Mouse (Mus musculus): ENCODE measurements around the gene Sf3b4. TPM values are rescaled to one million over a fixed set of nuclear protein-coding genes. Genes with fewer than 3 reads are reported as not detected.

Sf3b4 gene
- polyA plus RNA-seq, 1 experiment from 2014 or later, result 233 TPM

- Histone ChIP-seq H3K4me2 (ENCODE audit: low read depth) (peak within 1 kb of the TSS; percentile 73), H3K4me1 (ENCODE audit: control insufficient read depth, insufficient read depth, low read length) (0 out of 2 replicates have a peak, but pooled peaks cover 3% of the 10 kb centered on the region), H3K4me3 (ENCODE audit: low read depth, low read length) (peak within 1 kb of the TSS; percentile 43), H3K27ac (ENCODE audit: low read depth, low read length) (no peak within 1 kb of the TSS), H3K36me3 (ENCODE audit: control insufficient read depth, insufficient read depth, low read length) (peaks cover 2% of the 10 kb centered on the region), H3K9me3 (ENCODE audit: control insufficient read depth, low read length) (no peaks in the 10 kb centered on the region), H3K27me3 (ENCODE audit: control insufficient read depth, insufficient read depth, low read length) (no peaks in the 10 kb centered on the region), H3K9ac (ENCODE audit: low read length) (peak within 1 kb of the TSS; percentile 64)
- ATAC-seq (ENCODE audit: insufficient read depth, low FRiP score, low TSS enrichment), result peak; percentile 60
- 0% methylated on average over 5 of the region's 23 CpGs for WGBS
- DNase-seq (ENCODE audit: low spot score), result peak; percentile 53
These were observed 8.8 kb downstream of the Sf3b4 start, which contains the start of gene Sv2a for GRCm38 (mm10) chr3:96180727-96181477. TSS of gene Sv2a (plus strand) at chr3:96181151.

- WGBS, result 36% methylated on average over 11 of the region's 12 CpGs
- 0 out of 2 replicates have a peak overlapping the region, but pooled peaks have one; percentile 1 for H3K9ac ChIP-seq (ENCODE audit: low read length)
- H3K9me3 ChIP-seq (ENCODE audit: control insufficient read depth, low read length), result no peaks in the 10 kb centered on the region
- H3K4me2 ChIP-seq (ENCODE audit: low read depth), result peak overlapping the region; percentile 73
- H3K4me3 ChIP-seq (ENCODE audit: low read depth, low read length), result peak overlapping the region; percentile 43
- DNase-seq (ENCODE audit: low spot score) (no peak), ATAC-seq (ENCODE audit: insufficient read depth, low FRiP score, low TSS enrichment) (peak; percentile 33; the same call in 1 of the 2 replicates)
- 0 out of 2 replicates have a peak, but pooled peaks cover 3% of the 10 kb centered on the region for H3K4me1 ChIP-seq (ENCODE audit: control insufficient read depth, insufficient read depth, low read length)
- peaks cover 2% of the 10 kb centered on the region for H3K36me3 ChIP-seq (ENCODE audit: control insufficient read depth, insufficient read depth, low read length)
- no peaks in the 10 kb centered on the region for H3K27me3 ChIP-seq (ENCODE audit: control insufficient read depth, insufficient read depth, low read length)
- H3K27ac ChIP-seq (ENCODE audit: low read depth, low read length), result no peak overlapping the region
These were observed 9.6 kb downstream of the Sf3b4 start for GRCm38 (mm10) chr3:96181510-96182381.

DNA sequence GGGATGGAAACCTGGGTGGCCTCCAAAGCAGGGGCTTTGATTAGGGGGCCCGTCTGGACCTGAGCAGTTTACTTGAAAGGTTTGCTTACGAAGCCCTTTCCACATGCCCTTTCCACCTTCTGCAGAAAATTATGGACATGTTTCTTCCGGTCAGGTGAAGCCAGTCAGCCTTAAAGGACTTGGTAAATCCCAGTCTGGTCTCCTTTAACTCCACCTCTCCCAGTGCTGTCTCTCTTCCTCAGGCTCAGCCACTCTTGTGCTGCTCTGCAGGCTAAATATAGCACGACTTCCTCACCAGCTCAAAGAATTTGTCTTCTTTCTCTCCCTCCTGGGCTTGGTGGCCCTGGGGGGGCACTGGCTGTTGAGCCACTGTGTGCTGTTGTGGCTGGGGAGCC, 10.2 kb downstream of the Sf3b4 start:
- ATAC-seq (ENCODE audit: insufficient read depth, low FRiP score, low TSS enrichment), result no peak
- Histone ChIP-seq H3K4me1 (ENCODE audit: control insufficient read depth, insufficient read depth, low read length) (0 out of 2 replicates have a peak, but pooled peaks cover 3% of the 10 kb centered on the region), H3K4me2 (ENCODE audit: low read depth) (peak overlapping the region; percentile 21; the same call in 1 of the 2 replicates), H3K36me3 (ENCODE audit: control insufficient read depth, insufficient read depth, low read length) (peaks cover 2% of the 10 kb centered on the region), H3K9ac (ENCODE audit: low read length) (no peak overlapping the region), H3K4me3 (ENCODE audit: low read depth, low read length) (no peak overlapping the region), H3K27ac (ENCODE audit: low read depth, low read length) (no peak overlapping the region), H3K27me3 (ENCODE audit: control insufficient read depth, insufficient read depth, low read length) (no peaks in the 10 kb centered on the region), H3K9me3 (ENCODE audit: control insufficient read depth, low read length) (no peaks in the 10 kb centered on the region)
- no peak for DNase-seq (ENCODE audit: low spot score)
- 52% methylated on average over 4 of the region's 4 CpGs for WGBS

- H3K9ac ChIP-seq (ENCODE audit: low read length), result no peak overlapping the region
- WGBS, result 65% methylated on average over 12 of the region's 12 CpGs
These were observed 20.8 kb downstream of the Sf3b4 start for GRCm38 (mm10) chr3:96192977-96193376.

DNA sequence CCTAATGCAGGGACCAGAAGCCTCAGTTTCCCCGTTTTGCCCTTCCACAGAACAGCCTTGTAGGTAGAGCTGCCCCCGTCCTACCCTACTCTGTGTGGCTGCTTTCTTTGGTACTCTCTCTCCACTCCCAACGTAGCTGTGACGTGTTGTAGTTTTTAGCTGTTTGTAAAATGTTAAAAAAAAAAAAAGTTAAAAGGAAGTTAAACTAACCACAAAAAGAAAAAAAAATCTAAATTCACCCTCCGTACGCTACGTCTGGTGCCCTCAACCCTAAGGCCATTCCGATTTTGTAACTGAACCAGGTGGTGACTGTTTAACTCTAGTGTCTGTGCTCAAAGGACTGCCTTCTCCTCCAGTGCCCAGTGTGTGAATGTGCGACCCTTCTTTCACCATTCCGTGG, 22.8 kb downstream of the Sf3b4 start:
- no peak overlapping the region for H3K4me2 ChIP-seq (ENCODE audit: low read depth)
- H3K36me3 ChIP-seq (ENCODE audit: control insufficient read depth, insufficient read depth, low read length), result no peaks in the 10 kb centered on the region; the same call in 1 of the 2 replicates
- no peaks in the 10 kb centered on the region for H3K9me3 ChIP-seq (ENCODE audit: control insufficient read depth, low read length)
- 92% methylated on average over 10 of the region's 10 CpGs for WGBS
- peaks cover 5% of the 10 kb centered on the region for H3K4me1 ChIP-seq (ENCODE audit: control insufficient read depth, insufficient read depth, low read length)
- no peak overlapping the region for H3K4me3 ChIP-seq (ENCODE audit: low read depth, low read length)
- no peaks in the 10 kb centered on the region for H3K27me3 ChIP-seq (ENCODE audit: control insufficient read depth, insufficient read depth, low read length)
- H3K27ac ChIP-seq (ENCODE audit: low read depth, low read length), result no peak overlapping the region
- no peak for DNase-seq (ENCODE audit: low spot score)
- no peak for ATAC-seq (ENCODE audit: insufficient read depth, low FRiP score, low TSS enrichment)
- no peak overlapping the region for H3K9ac ChIP-seq (ENCODE audit: low read length)

More at GRCm38 (mm10) chr3:96192977-96193376, 20.8 kb downstream of the Sf3b4 start:
- H3K27me3 ChIP-seq (ENCODE audit: control insufficient read depth, insufficient read depth, low read length), result no peaks in the 10 kb centered on the region
- H3K9me3 ChIP-seq (ENCODE audit: control insufficient read depth, low read length), result no peaks in the 10 kb centered on the region
- H3K27ac ChIP-seq (ENCODE audit: low read depth, low read length), result no peak overlapping the region
- H3K4me1 ChIP-seq (ENCODE audit: control insufficient read depth, insufficient read depth, low read length), result peaks cover 5% of the 10 kb centered on the region
- DNase-seq (ENCODE audit: low spot score) (no peak), ATAC-seq (ENCODE audit: insufficient read depth, low FRiP score, low TSS enrichment) (no peak)
- no peaks in the 10 kb centered on the region; the same call in 1 of the 2 replicates for H3K36me3 ChIP-seq (ENCODE audit: control insufficient read depth, insufficient read depth, low read length)
- H3K4me2 ChIP-seq (ENCODE audit: low read depth), result no peak overlapping the region
- H3K4me3 ChIP-seq (ENCODE audit: low read depth, low read length), result no peak overlapping the region

GRCm38 (mm10) chr3:96195616-96196313, 23.6 kb downstream of the Sf3b4 start:
- no peak overlapping the region; the same call in 1 of the 2 replicates for H3K4me2 ChIP-seq (ENCODE audit: low read depth)
- H3K9me3 ChIP-seq (ENCODE audit: control insufficient read depth, low read length), result no peaks in the 10 kb centered on the region
- H3K27ac ChIP-seq (ENCODE audit: low read depth, low read length), result no peak overlapping the region
- no peak overlapping the region for H3K9ac ChIP-seq (ENCODE audit: low read length)
- 90% methylated on average over 11 of the region's 11 CpGs for WGBS
- no peak overlapping the region for H3K4me3 ChIP-seq (ENCODE audit: low read depth, low read length)
- H3K4me1 ChIP-seq (ENCODE audit: control insufficient read depth, insufficient read depth, low read length), result peaks cover 5% of the 10 kb centered on the region
- no peak for DNase-seq (ENCODE audit: low spot score)
- no peaks in the 10 kb centered on the region for H3K27me3 ChIP-seq (ENCODE audit: control insufficient read depth, insufficient read depth, low read length)
- ATAC-seq (ENCODE audit: insufficient read depth, low FRiP score, low TSS enrichment), result no peak
- no peaks in the 10 kb centered on the region; the same call in 1 of the 2 replicates for H3K36me3 ChIP-seq (ENCODE audit: control insufficient read depth, insufficient read depth, low read length)

DNA sequence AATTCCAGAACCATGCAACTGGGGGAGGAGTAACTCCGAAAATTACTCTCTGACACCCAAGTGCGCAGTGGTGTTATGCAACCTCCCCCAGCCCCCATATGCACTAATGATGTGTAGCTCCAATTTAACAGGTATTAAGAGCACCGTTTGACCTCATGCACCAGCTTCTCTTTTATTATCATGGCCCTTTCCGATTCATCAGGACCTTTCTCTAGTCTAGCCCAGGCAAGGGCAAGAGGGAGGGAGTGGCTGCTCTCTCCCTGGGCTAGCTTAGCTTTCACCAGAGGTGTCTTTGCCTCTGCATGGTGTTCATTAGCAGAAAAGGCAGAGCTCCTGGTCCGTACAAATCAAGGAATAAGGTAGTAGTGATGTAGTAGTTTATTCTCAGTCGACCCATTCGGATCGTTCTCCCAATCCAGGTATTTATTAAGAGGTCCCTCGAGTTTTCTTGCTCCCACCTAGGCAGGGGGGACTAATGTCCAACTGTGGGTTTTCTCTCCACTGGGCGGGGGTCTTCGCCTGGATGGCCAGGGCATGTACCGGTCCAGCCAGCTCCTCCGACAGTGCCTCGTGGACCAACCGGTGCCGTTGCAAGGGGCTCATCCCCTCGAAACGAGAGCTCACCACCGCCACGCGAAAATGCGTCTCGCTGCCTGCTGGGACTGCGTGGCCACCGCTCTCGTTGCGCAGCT, 24.5 kb downstream of the Sf3b4 start:
- H3K27me3 ChIP-seq (ENCODE audit: control insufficient read depth, insufficient read depth, low read length), result no peaks in the 10 kb centered on the region
- H3K4me2 ChIP-seq (ENCODE audit: low read depth), result peak overlapping the region; percentile 54
- H3K9ac ChIP-seq (ENCODE audit: low read length), result peak overlapping the region; percentile 95
- 19% methylated on average over 27 of the region's 27 CpGs for WGBS
- H3K4me3 ChIP-seq (ENCODE audit: low read depth, low read length), result peak overlapping the region; percentile 63
- peak; percentile 40; the same call in 1 of the 2 replicates for ATAC-seq (ENCODE audit: insufficient read depth, low FRiP score, low TSS enrichment)
- H3K4me1 ChIP-seq (ENCODE audit: control insufficient read depth, insufficient read depth, low read length), result peaks cover 5% of the 10 kb centered on the region
- no peaks in the 10 kb centered on the region for H3K9me3 ChIP-seq (ENCODE audit: control insufficient read depth, low read length)
- no peaks in the 10 kb centered on the region; the same call in 1 of the 2 replicates for H3K36me3 ChIP-seq (ENCODE audit: control insufficient read depth, insufficient read depth, low read length)
- DNase-seq (ENCODE audit: low spot score), result no peak
- H3K27ac ChIP-seq (ENCODE audit: low read depth, low read length), result peak overlapping the region; percentile 95

Data from neural tube, embryonic 11.5 days (tissue).